ENCODE assay signal across 16 mouse cellular contexts in the genomic region with DNA sequence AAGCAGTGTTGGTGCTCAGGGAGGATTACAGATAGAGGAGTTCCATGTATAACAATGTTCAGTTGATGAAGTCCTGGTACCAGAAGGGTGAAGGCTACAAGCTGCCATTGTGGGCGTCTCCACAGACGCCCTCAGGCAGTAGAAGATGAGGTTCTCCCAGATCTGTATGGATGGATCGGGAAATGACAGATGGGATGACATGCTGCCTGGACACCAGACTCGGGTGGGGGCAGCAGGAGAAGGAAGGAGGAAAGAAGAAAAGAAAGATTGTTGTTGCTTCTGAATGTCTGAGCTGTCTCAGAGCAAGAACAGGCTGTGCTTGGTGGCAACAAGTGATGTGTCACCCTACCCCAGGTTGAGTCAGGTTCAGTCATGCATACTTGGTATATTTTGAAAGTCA.
A peak's percentile ranks its signal among the peaks of the same experiment; 100 is the strongest.
DNase-seq lines count a peak whose midpoint lies in the region.
"Had no signal": no experiment of that assay in that cellular context is flagged by ENCODE, and none has a peak within 500 bp of the region (broad histone marks: within the 10 kb centered on the region; RNA-seq: fewer than 3 reads in every experiment).

No protein-coding gene starts in this region.

- peak; percentile 45 for DNase-seq in layer of hippocampus, adult 11-12 months (ENCODE audit: low spot score)
- DNase-seq in layer of hippocampus, adult 9-10 months (ENCODE audit: low spot score) = no peak
- DNase-seq in right cerebral cortex, adult 18-20 months = peak; percentile 25
- DNase-seq in right cerebral cortex, postnatal 36 days (ENCODE audit: low spot score in 2 of 2) = no peak
- DNase-seq in layer of hippocampus, postnatal 36 days = peak; percentile 46 to 61
- DNase-seq in frontal cortex, postnatal 25 days (ENCODE audit: low spot score in 2 of 2) = no peak
- DNase-seq: adrenal gland, postnatal 10 days; cerebellum, adult 11 months; cerebellum, adult 2 months; cerebellum, adult 9-11 months; cerebellum, postnatal 25 days; forebrain, postnatal 0 days; gastrocnemius, postnatal 25 days; heart, adult 18-20 months; heart, postnatal 14 days; heart, postnatal 4 days had no signal

Comparison
In these comparisons a context has a peak if more than half of its experiments do, and no peak if none do; other contexts are left out.
1. DNase-seq: peak in layer of hippocampus, adult 11-12 months (single experiment), right cerebral cortex, adult 18-20 months (single experiment) and layer of hippocampus, postnatal 36 days (2 of 2); none in layer of hippocampus, adult 9-10 months (single experiment), right cerebral cortex, postnatal 36 days (0 of 2) and frontal cortex, postnatal 25 days (0 of 2).